Mouse (Mus musculus): ENCODE measurements at regions not wholly inside any gene's neighbourhood (a gene's known extent, or its start where the extent isn't known, plus 50 kb on each side); places are given as distances from the start of the nearest gene placed in this dataset.
A peak's percentile ranks its signal among the peaks of the same experiment; 100 is the strongest.

DNA sequence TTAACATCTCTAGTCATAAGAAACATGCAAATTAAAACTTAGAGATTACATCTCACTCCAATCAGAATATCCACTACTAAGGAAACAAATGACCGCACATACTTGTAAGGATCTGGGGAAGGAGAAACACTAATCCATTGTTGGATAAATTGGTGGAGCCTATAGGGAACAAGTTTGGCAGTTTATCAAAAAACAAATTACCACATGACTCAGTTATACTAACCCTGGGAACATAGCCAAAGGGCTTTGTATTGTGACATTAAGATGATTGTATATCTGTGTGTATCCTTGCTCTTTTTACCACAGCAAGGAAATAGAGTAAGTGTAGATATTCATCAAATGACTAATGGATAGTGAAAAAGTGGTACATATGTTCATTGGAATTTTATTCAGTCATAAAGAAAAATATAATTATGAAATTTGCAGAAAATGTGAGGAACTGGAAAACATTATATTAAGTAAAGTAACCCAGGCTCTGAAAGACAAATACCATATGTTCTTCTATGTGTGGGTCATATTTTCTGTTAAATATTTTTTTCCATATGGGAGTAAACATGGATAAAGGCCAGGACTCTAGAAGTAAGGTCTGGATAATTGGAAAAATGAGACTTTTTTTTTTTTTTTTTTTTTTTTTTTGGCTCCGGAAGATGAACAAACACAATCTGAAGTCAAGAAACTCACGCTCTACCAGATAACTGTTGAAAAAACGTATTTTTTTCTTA is 430.6 kb downstream of the Dmac1 start:
- H3K9ac ChIP-seq: no peak overlapping the region
- peak; percentile 43; the same call in 1 of the 2 replicates for ATAC-seq (ENCODE audit: insufficient read depth, low FRiP score, low read depth)
- 50% methylated on average over 4 of the region's 4 CpGs for WGBS
- no peaks in the 10 kb centered on the region for H3K4me1 ChIP-seq
- no peaks in the 10 kb centered on the region for H3K9me3 ChIP-seq
- no peak overlapping the region for H3K4me3 ChIP-seq (replicated peaks)
- no peak overlapping the region for H3K27ac ChIP-seq
- no peaks in the 10 kb centered on the region for H3K36me3 ChIP-seq
- no peak overlapping the region for H3K4me2 ChIP-seq
- no peaks in the 10 kb centered on the region for H3K27me3 ChIP-seq (replicated peaks)

GRCm38 (mm10) chr4:74798173-74798799 is 479.8 kb downstream of the Dmac1 start:
- H3K9me3 ChIP-seq: no peaks in the 10 kb centered on the region
- H3K4me2 ChIP-seq: no peak overlapping the region
- no peak overlapping the region for H3K9ac ChIP-seq
- no peak overlapping the region for H3K27ac ChIP-seq
- no peaks in the 10 kb centered on the region for H3K27me3 ChIP-seq (replicated peaks)
- no peak for ATAC-seq (ENCODE audit: insufficient read depth, low FRiP score, low read depth)
- H3K4me1 ChIP-seq: no peaks in the 10 kb centered on the region
- 60% methylated on average over 2 of the region's 2 CpGs for WGBS
- H3K4me3 ChIP-seq (replicated peaks): no peak overlapping the region
- H3K36me3 ChIP-seq: no peaks in the 10 kb centered on the region

GRCm38 (mm10) chr4:74797456-74797855 is 480.6 kb downstream of the Dmac1 start:
- H3K27ac ChIP-seq: no peak overlapping the region
- H3K9ac ChIP-seq: no peak overlapping the region
- H3K4me1 ChIP-seq: no peaks in the 10 kb centered on the region
- no peaks in the 10 kb centered on the region for H3K9me3 ChIP-seq
- ATAC-seq (ENCODE audit: insufficient read depth, low FRiP score, low read depth): no peak
- no peaks in the 10 kb centered on the region for H3K36me3 ChIP-seq
- WGBS: 66% methylated on average over 2 of the region's 2 CpGs
- H3K4me3 ChIP-seq (replicated peaks): no peak overlapping the region
- no peaks in the 10 kb centered on the region for H3K27me3 ChIP-seq (replicated peaks)
- H3K4me2 ChIP-seq: no peak overlapping the region

GRCm38 (mm10) chr4:74796676-74797075 is 481.4 kb downstream of the Dmac1 start:
- Histone ChIP-seq H3K4me2 (no peak overlapping the region), H3K9me3 (no peaks in the 10 kb centered on the region), H3K27me3 (replicated peaks) (no peaks in the 10 kb centered on the region), H3K9ac (no peak overlapping the region), H3K36me3 (no peaks in the 10 kb centered on the region), H3K4me3 (replicated peaks) (no peak overlapping the region), H3K4me1 (no peaks in the 10 kb centered on the region), H3K27ac (no peak overlapping the region)
- ATAC-seq (ENCODE audit: insufficient read depth, low FRiP score, low read depth): no peak

GRCm38 (mm10) chr4:74747985-74748384 is 505.7 kb downstream of the Kdm4c start:
- Histone ChIP-seq H3K9ac (no peak overlapping the region), H3K36me3 (no peaks in the 10 kb centered on the region), H3K4me2 (no peak overlapping the region), H3K9me3 (no peaks in the 10 kb centered on the region), H3K27ac (no peak overlapping the region), H3K4me1 (no peaks in the 10 kb centered on the region), H3K27me3 (replicated peaks) (no peaks in the 10 kb centered on the region), H3K4me3 (replicated peaks) (no peak overlapping the region)
- 31% methylated on average over 2 of the region's 2 CpGs for WGBS
- ATAC-seq (ENCODE audit: insufficient read depth, low FRiP score, low read depth): no peak

- no peak for ATAC-seq (ENCODE audit: insufficient read depth, low FRiP score, low read depth)
- Histone ChIP-seq H3K4me1 (no peaks in the 10 kb centered on the region), H3K27ac (no peak overlapping the region), H3K4me2 (no peak overlapping the region), H3K9me3 (no peaks in the 10 kb centered on the region), H3K36me3 (no peaks in the 10 kb centered on the region), H3K9ac (no peak overlapping the region), H3K27me3 (replicated peaks) (no peaks in the 10 kb centered on the region), H3K4me3 (replicated peaks) (no peak overlapping the region)
- WGBS: 69% methylated on average over 2 of the region's 2 CpGs
Observed at GRCm38 (mm10) chr4:74739642-74740041, 497.3 kb downstream of the Kdm4c start.
